Mouse (Mus musculus): ENCODE results near the gene Batf3. TPM values are rescaled to one million over a fixed set of nuclear protein-coding genes. Genes with fewer than 3 reads are reported as not detected.

The Batf3 gene
- polyA plus RNA-seq, 1 experiment from 2014 or later: 1.6 TPM

- Histone ChIP-seq H3K9me3 (ENCODE audit: low read length) (no peaks in the 10 kb centered on the region), H3K36me3 (replicated peaks; ENCODE audit: insufficient read depth, low read length) (no peaks in the 10 kb centered on the region), H3K4me1 (ENCODE audit: insufficient read depth) (peaks cover 3% of the 10 kb centered on the region; the same call in 1 of the 2 replicates), H3K9ac (replicated peaks) (no peak overlapping the region), H3K4me2 (ENCODE audit: low read depth, low read length) (no peak overlapping the region), H3K27ac (ENCODE audit: low read depth) (peak overlapping the region; percentile 48), H3K27me3 (ENCODE audit: insufficient read depth, low read length) (no peaks in the 10 kb centered on the region), H3K4me3 (ENCODE audit: low read depth, low read length) (no peak overlapping the region)
- ATAC-seq (0 out of 2 replicates have a peak, but pooled peaks have one; percentile 22), DNase-seq (no peak)
- WGBS (ENCODE audit: insufficient replicate concordance): 43% methylated on average over 7 of the region's 7 CpGs
- TF ChIP-seq EP300 (IDR thresholded peaks at IDR 0.05; ENCODE audit: low read depth): no peak
- TF ChIP-seq CTCF (IDR thresholded peaks at IDR 0.05; ENCODE audit: low read depth): no peak
Observed at GRCm38 (mm10) chr1:191114868-191115267, 17.2 kb downstream of the Batf3 start.

GRCm38 (mm10) chr1:191115514-191116238 lies 18.0 kb downstream of the Batf3 start:
- Histone ChIP-seq H3K4me3 (ENCODE audit: low read depth, low read length) (no peak overlapping the region), H3K27me3 (ENCODE audit: insufficient read depth, low read length) (no peaks in the 10 kb centered on the region), H3K4me2 (ENCODE audit: low read depth, low read length) (no peak overlapping the region), H3K9ac (replicated peaks) (no peak overlapping the region), H3K4me1 (ENCODE audit: insufficient read depth) (peaks cover 3% of the 10 kb centered on the region; the same call in 1 of the 2 replicates), H3K27ac (ENCODE audit: low read depth) (peak overlapping the region; percentile 48), H3K9me3 (ENCODE audit: low read length) (no peaks in the 10 kb centered on the region), H3K36me3 (replicated peaks; ENCODE audit: insufficient read depth, low read length) (no peaks in the 10 kb centered on the region)
- WGBS (ENCODE audit: insufficient replicate concordance): 63% methylated on average over 11 of the region's 11 CpGs
- DNase-seq: no peak
- ATAC-seq: peak; percentile 16; the same call in 1 of the 2 replicates
- no peak for TF ChIP-seq CTCF (IDR thresholded peaks at IDR 0.05; ENCODE audit: low read depth)
- TF ChIP-seq EP300 (IDR thresholded peaks at IDR 0.05; ENCODE audit: low read depth): no peak

DNA sequence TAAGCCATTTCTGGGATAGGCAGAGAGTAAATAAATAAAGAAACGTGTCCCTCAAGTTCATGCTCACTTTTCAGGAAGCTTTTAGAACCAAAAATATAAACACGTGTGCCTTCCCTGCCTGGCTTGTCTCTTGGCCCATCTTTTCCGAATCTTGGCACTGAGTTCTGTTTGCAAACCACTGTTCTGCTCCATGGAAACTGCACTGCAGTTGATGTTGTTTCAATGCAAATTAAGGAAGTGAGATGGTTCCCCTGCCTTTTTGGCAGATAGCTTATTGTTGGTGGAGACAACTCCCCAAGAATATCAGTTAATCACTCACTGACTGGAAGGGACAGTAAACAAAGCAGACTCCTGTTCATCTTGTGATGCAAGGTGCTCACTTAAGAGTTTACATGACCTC lies 25.1 kb downstream of the Batf3 start:
- no peak for DNase-seq
- H3K4me1 ChIP-seq (ENCODE audit: insufficient read depth): peaks cover 2% of the 10 kb centered on the region; the same call in 1 of the 2 replicates
- no peak overlapping the region for H3K27ac ChIP-seq (ENCODE audit: low read depth)
- ATAC-seq: no peak
- TF ChIP-seq EP300 (IDR thresholded peaks at IDR 0.05; ENCODE audit: low read depth) (no peak), CTCF (IDR thresholded peaks at IDR 0.05; ENCODE audit: low read depth) (no peak)
- no peaks in the 10 kb centered on the region for H3K9me3 ChIP-seq (ENCODE audit: low read length)
- no peaks in the 10 kb centered on the region for H3K36me3 ChIP-seq (replicated peaks; ENCODE audit: insufficient read depth, low read length)
- H3K4me3 ChIP-seq (ENCODE audit: low read depth, low read length): no peak overlapping the region
- 0 out of 2 replicates have a peak, but pooled peaks cover 2% of the 10 kb centered on the region for H3K27me3 ChIP-seq (ENCODE audit: insufficient read depth, low read length)
- H3K9ac ChIP-seq (replicated peaks): no peak overlapping the region
- WGBS (ENCODE audit: insufficient replicate concordance): 55% methylated on average over 3 of the region's 3 CpGs
- no peak overlapping the region for H3K4me2 ChIP-seq (ENCODE audit: low read depth, low read length)

GRCm38 (mm10) chr1:191123696-191124095 lies 26.0 kb downstream of the Batf3 start:
- no peak for DNase-seq
- H3K4me3 ChIP-seq (ENCODE audit: low read depth, low read length): no peak overlapping the region
- H3K9ac ChIP-seq (replicated peaks): no peak overlapping the region
- TF ChIP-seq CTCF (IDR thresholded peaks at IDR 0.05; ENCODE audit: low read depth) (no peak), EP300 (IDR thresholded peaks at IDR 0.05; ENCODE audit: low read depth) (no peak)
- H3K27me3 ChIP-seq (ENCODE audit: insufficient read depth, low read length): 0 out of 2 replicates have a peak, but pooled peaks cover 2% of the 10 kb centered on the region
- H3K36me3 ChIP-seq (replicated peaks; ENCODE audit: insufficient read depth, low read length): no peaks in the 10 kb centered on the region
- WGBS (ENCODE audit: insufficient replicate concordance): 60% methylated on average over 2 of the region's 2 CpGs
- no peaks in the 10 kb centered on the region for H3K9me3 ChIP-seq (ENCODE audit: low read length)
- no peak for ATAC-seq
- H3K4me1 ChIP-seq (ENCODE audit: insufficient read depth): peaks cover 2% of the 10 kb centered on the region; the same call in 1 of the 2 replicates
- no peak overlapping the region for H3K4me2 ChIP-seq (ENCODE audit: low read depth, low read length)
- H3K27ac ChIP-seq (ENCODE audit: low read depth): no peak overlapping the region

DNA sequence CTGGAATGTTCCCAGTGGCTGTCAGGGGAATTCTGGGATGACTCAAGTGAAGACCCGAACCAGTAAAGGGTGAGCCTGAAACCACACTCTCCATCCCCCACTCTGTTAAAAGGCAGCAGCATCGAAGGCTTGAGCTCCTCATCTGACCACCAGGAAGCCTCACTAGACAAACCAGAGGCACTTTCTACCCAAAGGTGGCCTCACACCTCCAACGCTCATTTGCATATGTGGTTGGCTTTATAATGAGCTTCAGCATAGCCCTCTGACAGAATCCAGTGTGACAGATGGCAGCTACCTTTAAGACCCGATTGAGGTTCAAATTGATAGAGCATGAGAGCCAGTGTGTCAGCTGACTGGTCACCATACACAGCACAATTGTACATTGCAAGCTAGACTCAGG lies 26.6 kb downstream of the Batf3 start:
- H3K4me3 ChIP-seq (ENCODE audit: low read depth, low read length): no peak overlapping the region
- no peak overlapping the region for H3K4me2 ChIP-seq (ENCODE audit: low read depth, low read length)
- H3K9me3 ChIP-seq (ENCODE audit: low read length): 0 out of 2 replicates have a peak, but pooled peaks cover 2% of the 10 kb centered on the region
- DNase-seq (no peak), ATAC-seq (no peak)
- H3K4me1 ChIP-seq (ENCODE audit: insufficient read depth): peaks cover 2% of the 10 kb centered on the region; the same call in 1 of the 2 replicates
- 0 out of 2 replicates have a peak, but pooled peaks cover 2% of the 10 kb centered on the region for H3K27me3 ChIP-seq (ENCODE audit: insufficient read depth, low read length)
- no peak overlapping the region for H3K9ac ChIP-seq (replicated peaks)
- no peak overlapping the region for H3K27ac ChIP-seq (ENCODE audit: low read depth)
- WGBS (ENCODE audit: insufficient replicate concordance): 58% methylated on average over 4 of the region's 4 CpGs
- TF ChIP-seq CTCF (IDR thresholded peaks at IDR 0.05; ENCODE audit: low read depth): no peak
- no peak for TF ChIP-seq EP300 (IDR thresholded peaks at IDR 0.05; ENCODE audit: low read depth)
- no peaks in the 10 kb centered on the region for H3K36me3 ChIP-seq (replicated peaks; ENCODE audit: insufficient read depth, low read length)

- Histone ChIP-seq H3K27me3 (ENCODE audit: insufficient read depth, low read length) (0 out of 2 replicates have a peak, but pooled peaks cover 2% of the 10 kb centered on the region), H3K36me3 (replicated peaks; ENCODE audit: insufficient read depth, low read length) (no peaks in the 10 kb centered on the region), H3K9me3 (ENCODE audit: low read length) (0 out of 2 replicates have a peak, but pooled peaks cover 4% of the 10 kb centered on the region), H3K27ac (ENCODE audit: low read depth) (no peak overlapping the region), H3K9ac (replicated peaks) (0 out of 2 replicates have a peak overlapping the region, but pooled peaks have one; percentile 48), H3K4me1 (ENCODE audit: insufficient read depth) (peaks cover 2% of the 10 kb centered on the region; the same call in 1 of the 2 replicates), H3K4me3 (ENCODE audit: low read depth, low read length) (peak overlapping the region; percentile 40), H3K4me2 (ENCODE audit: low read depth, low read length) (peak overlapping the region; percentile 70)
- peak; percentile 88 for TF ChIP-seq CTCF (IDR thresholded peaks at IDR 0.05; ENCODE audit: low read depth)
- TF ChIP-seq EP300 (IDR thresholded peaks at IDR 0.05; ENCODE audit: low read depth): no peak
- WGBS (ENCODE audit: insufficient replicate concordance): 8% methylated on average over 37 of the region's 38 CpGs
- peak; percentile 88 for ATAC-seq
- peak; percentile 87 for DNase-seq
Observed at GRCm38 (mm10) chr1:191125811-191126638, 28.4 kb downstream of the Batf3 start.

Data from liver, postnatal 0 days (tissue).